Mouse (Mus musculus) heart, embryonic 12.5 days (tissue): ENCODE results near the gene Olfr1389. TPM values are rescaled to one million over a fixed set of nuclear protein-coding genes. Genes with fewer than 3 reads are reported as not detected.
"Not testable (repeated sequence)": the region's sequence is repeated elsewhere in the genome, so short reads cannot be mapped to it uniquely, and the experiment has no call there.

Experiments used
- ATAC-seq: fragments of 200-750 bp; cut with Nextera tagmentation; 2 replicates; pipeline ENCODE4 v1.8.0; 2017; ENCODE audit warnings: moderate TSS enrichment, moderate library complexity; ENCODE audit not compliant: insufficient number of reproducible peaks, low FRiP score
- H3K27ac ChIP-seq: fragments of 300-500 bp; sonication (generic); 2 replicates; pipeline ENCODE4 v1.5.1; 2016; ENCODE audit warnings: mild to moderate bottlenecking, moderate library complexity; ENCODE audit not compliant: poor library complexity, severe bottlenecking
- H3K27me3 ChIP-seq: fragments of 300-500 bp; sonication (generic); replicated peaks from 2 replicates; pipeline ENCODE4 v1.6.1; 2016; ENCODE audit warnings: mild to moderate bottlenecking, moderate library complexity
- H3K36me3 ChIP-seq: fragments of 300-500 bp; sonication (generic); 2 replicates; pipeline ENCODE4 v1.6.1; 2016; ENCODE audit warnings: mild to moderate bottlenecking, moderate library complexity
- H3K4me1 ChIP-seq: fragments of 300-500 bp; sonication (generic); replicated peaks from 2 replicates; pipeline ENCODE4 v1.6.1; 2016; ENCODE audit warnings: mild to moderate bottlenecking
- H3K4me2 ChIP-seq: fragments of 300-500 bp; sonication (generic); 2 replicates; pipeline ENCODE4 v1.6.1; 2016; ENCODE audit warnings: mild to moderate bottlenecking, moderate library complexity
- H3K4me3 ChIP-seq: fragments of 300-500 bp; sonication (generic); 2 replicates; pipeline ENCODE4 v1.5.1; 2016; ENCODE audit warnings: mild to moderate bottlenecking
- H3K9ac ChIP-seq: fragments of 300-500 bp; sonication (generic); 2 replicates; pipeline ENCODE4 v1.6.1; 2016; ENCODE audit warnings: mild to moderate bottlenecking, moderate library complexity
- H3K9me3 ChIP-seq: fragments of 300-500 bp; sonication (generic); replicated peaks from 2 replicates; pipeline ENCODE4 v1.6.1; 2016; ENCODE audit warnings: mild to moderate bottlenecking, moderate library complexity
- WGBS: fragments of 180-500 bp; shearing (Covaris S2); methylation state at CpG from one replicate; pipeline ENCODE4 v1.1.7; 2016; 5-methylcytosine and 5-hydroxymethylcytosine counted together
- polyA plus RNA-seq: library from polyadenylated mRNA; unstranded; fragments of >200 nt; fragmentation: Nextera tagmentation; extraction: Ambion mirVana; gene quantifications from 2 replicates; pipeline ENCODE4 v1.2.1, GENCODE M21; 2016

Olfr1389 gene
- polyA plus RNA-seq, result not detected in 2 replicates

- no peak within 1 kb of the TSS for H3K27ac ChIP-seq
- no peak within 1 kb of the TSS for H3K4me3 ChIP-seq
- H3K36me3 ChIP-seq, result no peaks in the 10 kb centered on the region
- no peak within 1 kb of the TSS for H3K9ac ChIP-seq
- no peak within 1 kb of the TSS for H3K4me2 ChIP-seq
- H3K4me1 ChIP-seq, result peaks cover 4% of the 10 kb centered on the region; the same call in 1 of the 2 replicates
- no peak for ATAC-seq
- WGBS, result 68% methylated on average over 2 of the region's 2 CpGs
- H3K27me3 ChIP-seq, result no peaks in the 10 kb centered on the region
- H3K9me3 ChIP-seq, result no peaks in the 10 kb centered on the region
These were observed at the start of gene Olfr1389 for GRCm38 (mm10) chr11:49422767-49423166. Gene Olfr1389, plus strand, starts transcription at chr11:49423067.

DNA sequence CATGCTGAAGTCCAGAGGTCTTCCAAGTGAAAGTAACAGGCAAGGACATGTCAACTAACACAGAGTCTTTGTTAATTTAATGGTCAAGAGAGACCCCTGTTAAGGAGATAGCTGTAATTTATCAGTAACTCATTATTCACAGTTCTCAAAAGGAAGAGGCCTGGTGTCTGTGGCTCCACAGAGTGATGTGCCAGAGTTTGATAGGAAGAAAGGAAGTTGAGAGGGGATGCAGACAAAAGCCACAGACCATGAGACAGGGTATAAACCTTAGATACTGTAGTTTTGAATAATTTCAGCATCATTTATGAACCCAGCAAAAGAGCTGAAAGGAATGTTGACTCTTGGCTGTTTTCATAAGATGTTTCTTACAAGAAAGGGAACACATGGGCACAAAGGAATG, 39.7 kb upstream of the Olfr1389 start:
- H3K4me1 ChIP-seq, result no peaks in the 10 kb centered on the region
- H3K9ac ChIP-seq, result no peak overlapping the region
- H3K9me3 ChIP-seq, result 0 out of 2 replicates have a peak, but pooled peaks cover 3% of the 10 kb centered on the region
- ATAC-seq, result no peak
- H3K4me3 ChIP-seq, result no peak overlapping the region
- no peaks in the 10 kb centered on the region for H3K36me3 ChIP-seq
- H3K27ac ChIP-seq, result no peak overlapping the region
- no peaks in the 10 kb centered on the region for H3K27me3 ChIP-seq
- H3K4me2 ChIP-seq, result no peak overlapping the region

GRCm38 (mm10) chr11:49386118-49386517, 36.7 kb upstream of the Olfr1389 start:
- H3K4me3 ChIP-seq, H3K27me3 ChIP-seq, H3K9ac ChIP-seq, H3K9me3 ChIP-seq, H3K36me3 ChIP-seq, H3K27ac ChIP-seq, H3K4me2 ChIP-seq, H3K4me1 ChIP-seq, ATAC-seq: not testable (repeated sequence)
- 90% methylated on average over 7 of the region's 7 CpGs for WGBS

- H3K9ac ChIP-seq, H3K9me3 ChIP-seq, H3K27ac ChIP-seq, ATAC-seq, H3K36me3 ChIP-seq, H3K4me1 ChIP-seq, H3K4me2 ChIP-seq, H3K4me3 ChIP-seq, H3K27me3 ChIP-seq: not testable (repeated sequence)
- 75% methylated on average over 1 of the region's 1 CpGs for WGBS
These were observed 30.2 kb upstream of the Olfr1389 start for GRCm38 (mm10) chr11:49392707-49393106.

DNA sequence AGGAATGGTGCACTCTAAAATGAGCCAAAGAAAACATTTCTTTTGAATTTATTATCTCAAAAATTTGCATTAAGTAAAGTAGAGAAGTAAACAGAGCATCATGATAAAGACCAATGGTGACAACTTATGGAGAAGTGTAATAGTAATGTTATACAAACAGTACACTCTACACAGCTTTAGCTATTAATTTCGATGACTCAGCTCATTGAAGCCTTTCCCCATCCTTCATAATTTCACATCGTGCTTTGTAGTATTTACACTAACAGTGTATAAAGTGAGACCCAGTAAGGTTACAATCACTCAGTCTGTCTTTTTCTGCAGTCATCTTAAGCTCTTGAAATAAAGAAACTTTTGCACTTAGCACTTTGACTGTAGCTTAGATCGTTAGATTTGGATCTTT, 16.1 kb upstream of the Olfr1389 start:
- ATAC-seq, result no peak
- Histone ChIP-seq H3K4me2 (no peak overlapping the region), H3K9ac (no peak overlapping the region), H3K27me3 (no peaks in the 10 kb centered on the region), H3K4me3 (no peak overlapping the region), H3K27ac (no peak overlapping the region), H3K9me3 (no peaks in the 10 kb centered on the region; the same call in 1 of the 2 replicates), H3K36me3 (no peaks in the 10 kb centered on the region), H3K4me1 (no peaks in the 10 kb centered on the region)
- 64% methylated on average over 3 of the region's 3 CpGs for WGBS

DNA sequence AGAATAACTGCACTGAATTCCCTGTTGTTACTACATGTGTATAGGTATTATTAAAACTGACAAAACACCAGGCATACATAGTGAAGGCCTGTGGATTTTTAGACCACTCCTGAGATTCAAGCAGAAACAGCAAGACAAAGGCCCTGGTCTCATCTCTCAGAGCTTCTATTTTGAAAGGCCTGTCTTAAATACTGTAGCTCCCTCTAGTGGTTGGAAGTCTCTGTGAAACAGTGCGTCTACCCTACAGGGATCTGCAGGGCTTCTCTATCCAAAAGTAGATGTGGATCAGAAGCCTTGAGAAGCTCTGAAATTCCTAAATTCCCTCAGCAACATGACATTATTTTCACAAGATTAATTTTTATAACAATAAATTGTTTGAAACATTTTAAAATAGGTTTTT, 12.3 kb upstream of the Olfr1389 start:
- Histone ChIP-seq H3K27ac (no peak overlapping the region), H3K9me3 (0 out of 2 replicates have a peak, but pooled peaks cover 2% of the 10 kb centered on the region), H3K9ac (no peak overlapping the region), H3K27me3 (no peaks in the 10 kb centered on the region), H3K36me3 (no peaks in the 10 kb centered on the region), H3K4me1 (no peaks in the 10 kb centered on the region), H3K4me2 (no peak overlapping the region), H3K4me3 (no peak overlapping the region)
- no peak for ATAC-seq
- WGBS, result 22% methylated on average over 1 of the region's 1 CpGs

DNA sequence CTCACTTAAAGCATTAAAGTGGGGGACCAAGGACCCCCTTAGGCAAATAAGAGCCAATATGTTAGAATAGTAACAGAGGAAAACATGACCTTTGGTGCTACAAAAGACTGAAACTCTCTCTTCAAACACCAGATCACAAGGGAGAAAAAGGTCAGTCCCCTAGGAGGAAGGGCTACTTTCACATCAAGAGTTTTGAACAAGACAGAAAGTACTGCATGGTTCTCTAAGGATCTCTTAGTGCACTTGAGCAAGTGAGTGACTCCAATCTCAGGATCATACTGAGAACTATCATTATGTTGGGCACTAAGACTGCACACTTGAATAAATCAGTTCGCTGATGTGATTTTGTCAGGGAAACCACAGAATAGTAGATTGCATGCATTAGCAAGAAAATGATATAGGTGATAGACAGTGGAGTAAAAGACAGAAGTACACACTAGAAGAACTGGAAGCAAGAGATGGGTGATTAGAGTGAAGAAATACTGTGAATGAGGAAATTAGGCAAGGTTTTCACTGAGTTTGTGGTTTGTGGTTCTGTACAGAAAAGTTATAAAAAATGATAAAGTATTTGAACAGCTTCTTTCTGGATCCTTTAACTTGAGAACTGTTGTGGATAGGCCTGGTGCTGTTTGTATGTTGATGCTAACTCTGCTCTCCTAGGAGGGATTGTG, 2.5 kb downstream of the Olfr1389 start:
- 83% methylated on average over 1 of the region's 1 CpGs for WGBS
- no peaks in the 10 kb centered on the region for H3K9me3 ChIP-seq
- H3K4me2 ChIP-seq, result no peak overlapping the region
- ATAC-seq, result no peak
- peaks cover 4% of the 10 kb centered on the region; the same call in 1 of the 2 replicates for H3K4me1 ChIP-seq
- no peaks in the 10 kb centered on the region for H3K27me3 ChIP-seq
- no peaks in the 10 kb centered on the region for H3K36me3 ChIP-seq
- H3K27ac ChIP-seq, result no peak overlapping the region
- H3K4me3 ChIP-seq, result no peak overlapping the region
- H3K9ac ChIP-seq, result no peak overlapping the region

GRCm38 (mm10) chr11:49429641-49430040, 6.8 kb downstream of the Olfr1389 start:
- no peaks in the 10 kb centered on the region for H3K4me1 ChIP-seq
- no peak overlapping the region for H3K4me3 ChIP-seq
- H3K27me3 ChIP-seq, result no peaks in the 10 kb centered on the region
- no peak overlapping the region for H3K27ac ChIP-seq
- 71% methylated on average over 2 of the region's 2 CpGs for WGBS
- no peak for ATAC-seq
- no peak overlapping the region for H3K9ac ChIP-seq
- H3K36me3 ChIP-seq, result no peaks in the 10 kb centered on the region
- no peak overlapping the region for H3K4me2 ChIP-seq
- peaks cover 6% of the 10 kb centered on the region; the same call in 1 of the 2 replicates for H3K9me3 ChIP-seq

- no peak for ATAC-seq
- Histone ChIP-seq H3K9ac (no peak within 1 kb of the TSS), H3K4me3 (no peak within 1 kb of the TSS), H3K9me3 (peaks cover 6% of the 10 kb centered on the region; the same call in 1 of the 2 replicates), H3K4me1 (0 out of 2 replicates have a peak, but pooled peaks cover 3% of the 10 kb centered on the region), H3K36me3 (no peaks in the 10 kb centered on the region), H3K27me3 (no peaks in the 10 kb centered on the region), H3K4me2 (no peak within 1 kb of the TSS), H3K27ac (no peak within 1 kb of the TSS)
- WGBS, result 53% methylated on average over 3 of the region's 3 CpGs
These were observed 13.5 kb downstream of the Olfr1389 start, which contains the start of gene Olfr1388 for GRCm38 (mm10) chr11:49436411-49436810. Gene Olfr1388, plus strand, starts transcription at chr11:49436624.

GRCm38 (mm10) chr11:49455043-49455442, 32.2 kb downstream of the Olfr1389 start, which contains the start of gene Olfr1387:
Gene Olfr1387, plus strand, starts transcription at chr11:49455343.
- Histone ChIP-seq H3K36me3 (no peaks in the 10 kb centered on the region), H3K4me1 (no peaks in the 10 kb centered on the region), H3K4me3 (no peak within 1 kb of the TSS), H3K27ac (no peak within 1 kb of the TSS), H3K4me2 (no peak within 1 kb of the TSS), H3K9me3 (no peaks in the 10 kb centered on the region), H3K27me3 (no peaks in the 10 kb centered on the region), H3K9ac (no peak within 1 kb of the TSS)
- 70% methylated on average over 1 of the region's 1 CpGs for WGBS
- ATAC-seq, result no peak

GRCm38 (mm10) chr11:49464746-49465145, 41.9 kb downstream of the Olfr1389 start, which contains the start of gene Olfr1386:
Gene Olfr1386, plus strand, starts transcription at chr11:49465046.
- H3K4me1 ChIP-seq, H3K27ac ChIP-seq, ATAC-seq, H3K4me3 ChIP-seq, H3K27me3 ChIP-seq, H3K4me2 ChIP-seq, H3K9me3 ChIP-seq, H3K9ac ChIP-seq, H3K36me3 ChIP-seq: not testable (repeated sequence)
- 74% methylated on average over 3 of the region's 3 CpGs for WGBS
